Mouse (Mus musculus) effector memory CD4-positive, alpha-beta T cell, adult 5 months (primary cell): Measurements from ENCODE around the gene Dhrs9. TPM values are rescaled to one million over a fixed set of nuclear protein-coding genes. Genes with fewer than 3 reads are reported as not detected.

Source experiments
- polyA plus RNA-seq: library from polyadenylated mRNA; unstranded; fragments of 100-300 nt; shearing (Covaris generic); gene quantifications from one replicate; pipeline ENCODE4 v1.2.1, GENCODE M21; 2017

Dhrs9 gene
- polyA plus RNA-seq, result 0.31 TPM

DNA sequence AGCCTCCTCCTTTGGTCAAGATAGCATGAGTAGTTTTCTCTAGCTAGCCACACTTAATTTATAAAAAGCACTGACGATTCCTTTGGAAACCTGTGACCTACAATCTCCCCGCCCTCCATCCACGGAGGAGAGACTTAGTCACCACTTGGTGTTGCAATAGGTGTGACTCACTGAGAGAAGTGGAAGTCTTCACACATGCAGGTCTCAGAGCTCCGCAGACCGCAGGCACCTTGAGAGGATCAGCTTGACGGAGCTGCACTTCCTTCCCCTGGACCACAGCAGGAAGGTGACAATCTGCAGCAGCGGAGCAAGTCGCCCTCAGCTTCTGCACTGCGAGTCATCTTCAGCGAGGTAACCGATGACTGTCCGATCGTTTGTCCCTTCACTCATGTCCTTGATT, at the start of gene Dhrs9:
Gene Dhrs9, plus strand, starts transcription at position 165 of the 400 bp plus-strand sequence.

DNA sequence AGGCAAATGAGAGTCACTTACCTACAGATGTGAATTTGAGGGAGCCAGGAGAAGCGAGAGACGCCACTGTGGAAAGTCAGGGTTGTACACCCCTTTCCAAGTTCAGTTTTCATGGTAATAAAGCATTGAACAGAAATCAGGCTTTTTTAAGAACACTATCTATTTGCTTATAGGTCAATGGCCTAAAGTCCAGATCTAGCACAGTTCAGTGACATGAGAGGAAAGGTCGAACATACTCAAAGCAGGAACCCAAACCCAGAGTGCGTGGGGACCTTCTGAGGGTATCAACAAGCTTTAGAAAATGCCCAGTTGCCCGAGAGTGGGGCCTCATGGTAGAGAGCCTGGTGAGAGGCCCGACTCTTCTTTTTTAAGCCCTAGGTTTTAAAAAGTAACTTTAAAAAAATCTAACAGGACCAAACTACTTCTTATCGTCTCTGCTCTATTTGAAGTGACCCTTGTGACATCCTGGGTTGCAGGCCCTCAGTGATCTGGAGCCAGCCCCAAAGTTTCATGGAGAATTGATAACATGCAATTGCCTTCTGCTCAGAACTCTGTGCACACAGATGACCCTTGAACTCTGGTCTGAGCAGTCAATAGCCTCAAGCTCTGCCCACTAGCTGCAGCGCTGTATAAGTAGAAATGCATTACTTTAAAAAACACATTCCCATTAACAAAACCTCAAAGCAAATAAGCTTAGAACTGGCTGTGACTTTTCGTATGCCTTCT, 37.6 kb upstream of the Dhrs9 start, which contains the start of gene Abcb11:
Gene Abcb11, minus strand, starts transcription at position 121 of the 726 bp plus-strand sequence.

Other genes with a start within 250 kb of the Dhrs9 start
- not detected for gene Nostrin, start 244.6 kb upstream of the Dhrs9 start, polyA plus RNA-seq
- 1.0 TPM for gene Spc25, start 174.3 kb upstream of the Dhrs9 start, polyA plus RNA-seq
- not detected for gene G6pc2, start 169.4 kb upstream of the Dhrs9 start, polyA plus RNA-seq
- not detected for gene Abcb11, start 37.8 kb upstream of the Dhrs9 start, polyA plus RNA-seq
- gene Lrp2, start 205.6 kb downstream of the Dhrs9 start, polyA plus RNA-seq, result not detected